16 mouse cellular contexts compared by ENCODE assay signal in genomic region chr9:103504646-103505045, GRCm38 (mm10). TPM values are rescaled to one million over a fixed set of nuclear protein-coding genes. Genes with fewer than 3 reads are reported as not detected.
A peak's percentile ranks its signal among the peaks of the same experiment; 100 is the strongest.
DNase-seq lines count a peak whose midpoint lies in the region; ATAC-seq and TF ChIP-seq lines count a peak whose summit lies in the region.
"Had no signal": no experiment of that assay in that cellular context is flagged by ENCODE, and none has a peak within 500 bp of the region (broad histone marks: within the 10 kb centered on the region; RNA-seq: fewer than 3 reads in every experiment).

No protein-coding gene starts in this region.

- no peak overlapping the region for H3K4me3 ChIP-seq in forebrain, embryonic 11.5 days (ENCODE audit: low read depth, low read length)
- H3K4me3 ChIP-seq in forebrain, embryonic 10.5 days, result no peak overlapping the region
- H3K4me3 ChIP-seq in forebrain, postnatal 0 days (ENCODE audit: low read depth, low read length), result no peak overlapping the region
- H3K4me3 ChIP-seq in midbrain, embryonic 14.5 days (replicated peaks; ENCODE audit: low read depth, low read length), result no peak overlapping the region
- H3K4me3 ChIP-seq: embryonic facial prominence, embryonic 12.5 days; liver, embryonic 12.5 days had no signal

- no peak overlapping the region for H3K4me2 ChIP-seq in forebrain, embryonic 11.5 days (ENCODE audit: low read depth, low read length, severe bottlenecking)
- no peak overlapping the region for H3K4me2 ChIP-seq in forebrain, postnatal 0 days (ENCODE audit: low read depth)
- H3K4me2 ChIP-seq in midbrain, embryonic 14.5 days (ENCODE audit: low read length), result no peak overlapping the region
- H3K4me2 ChIP-seq: embryonic facial prominence, embryonic 12.5 days; liver, embryonic 12.5 days had no signal

- ATAC-seq in forebrain, embryonic 11.5 days (replicated peaks; ENCODE audit: low FRiP score), result peak; percentile 92
- ATAC-seq in forebrain, postnatal 0 days, result peak; percentile 93
- peak; percentile 88 for ATAC-seq in midbrain, embryonic 14.5 days (ENCODE audit: low FRiP score, low TSS enrichment)
- ATAC-seq: liver, embryonic 12.5 days had no signal

- H3K27me3 ChIP-seq in forebrain, embryonic 11.5 days (ENCODE audit: control insufficient read depth, insufficient read depth, low read length), result no peaks in the 10 kb centered on the region
- H3K27me3 ChIP-seq in forebrain, embryonic 10.5 days (ENCODE audit: poor library complexity, severe bottlenecking), result peaks cover 18% of the 10 kb centered on the region
- H3K27me3 ChIP-seq in forebrain, postnatal 0 days (ENCODE audit: insufficient read depth, low read length), result no peaks in the 10 kb centered on the region
- H3K27me3 ChIP-seq in midbrain, embryonic 14.5 days (ENCODE audit: control insufficient read depth, insufficient read depth, low read length), result peaks cover under 1% of the 10 kb centered on the region; the same call in 1 of the 2 replicates
- H3K27me3 ChIP-seq: embryonic facial prominence, embryonic 12.5 days; liver, embryonic 12.5 days had no signal

- H3K36me3 ChIP-seq in forebrain, embryonic 11.5 days (ENCODE audit: control insufficient read depth, insufficient read depth, low read length), result no peaks in the 10 kb centered on the region
- 0 out of 2 replicates have a peak, but pooled peaks cover 2% of the 10 kb centered on the region for H3K36me3 ChIP-seq in forebrain, embryonic 10.5 days (replicated peaks)
- H3K36me3 ChIP-seq in forebrain, postnatal 0 days (ENCODE audit: insufficient read depth), result 0 out of 2 replicates have a peak, but pooled peaks cover under 1% of the 10 kb centered on the region
- no peaks in the 10 kb centered on the region for H3K36me3 ChIP-seq in midbrain, embryonic 14.5 days (ENCODE audit: control insufficient read depth, insufficient read depth, low read length)
- H3K36me3 ChIP-seq: embryonic facial prominence, embryonic 12.5 days; G1E; liver, embryonic 12.5 days had no signal

- H3K9ac ChIP-seq in forebrain, embryonic 11.5 days (ENCODE audit: low read length), result no peak overlapping the region
- H3K9ac ChIP-seq in forebrain, postnatal 0 days, result no peak overlapping the region
- H3K9ac ChIP-seq in midbrain, embryonic 14.5 days (replicated peaks; ENCODE audit: low read length), result no peak overlapping the region
- H3K9ac ChIP-seq: embryonic facial prominence, embryonic 12.5 days; liver, embryonic 12.5 days had no signal

- DNase-seq in forebrain, embryonic 11.5 days (ENCODE audit: low spot score), result no peak
- no peak for DNase-seq in forebrain, embryonic 10.5 days (ENCODE audit: extremely low spot score, low spot score)
- peak; percentile 66 for DNase-seq in ES-CJ7 (ENCODE audit: low read depth, low spot score)
- DNase-seq in forebrain, postnatal 0 days, result peak; percentile 82
- DNase-seq in midbrain, embryonic 14.5 days, result peak; percentile 79
- DNase-seq in natural killer cell, adult 2 months (ENCODE audit: low spot score in 2 of 2), result no peak
- no peak for DNase-seq in urinary bladder, postnatal 10 days (ENCODE audit: low spot score)
- no peak for DNase-seq in embryo, embryonic 11 days
- DNase-seq: adrenal gland, postnatal 36 days; heart, adult 18-20 months; kidney, adult 11 months; lung, postnatal 10 days; thymus, adult 2 months had no signal

- H3K9me3 ChIP-seq in forebrain, embryonic 11.5 days (ENCODE audit: control insufficient read depth, low read length), result no peaks in the 10 kb centered on the region
- peaks cover 7% of the 10 kb centered on the region; the same call in 1 of the 2 replicates for H3K9me3 ChIP-seq in forebrain, embryonic 10.5 days
- H3K9me3 ChIP-seq in forebrain, postnatal 0 days (ENCODE audit: low read length), result no peaks in the 10 kb centered on the region
- no peaks in the 10 kb centered on the region for H3K9me3 ChIP-seq in midbrain, embryonic 14.5 days (ENCODE audit: control insufficient read depth, low read length)
- H3K9me3 ChIP-seq: embryonic facial prominence, embryonic 12.5 days; liver, embryonic 12.5 days had no signal

- 0 out of 2 replicates have a peak, but pooled peaks have one; percentile 1 for TF ChIP-seq CTCF in forebrain, postnatal 0 days (IDR thresholded peaks at IDR 0.05; ENCODE audit: low read depth)

- peaks cover 22% of the 10 kb centered on the region for H3K4me1 ChIP-seq in forebrain, embryonic 11.5 days (replicated peaks; ENCODE audit: control insufficient read depth, insufficient read depth, low read length)
- peaks cover 48% of the 10 kb centered on the region for H3K4me1 ChIP-seq in forebrain, embryonic 10.5 days
- peaks cover 37% of the 10 kb centered on the region for H3K4me1 ChIP-seq in forebrain, postnatal 0 days (ENCODE audit: insufficient read depth)
- H3K4me1 ChIP-seq in midbrain, embryonic 14.5 days (ENCODE audit: control insufficient read depth, insufficient read depth, low read length), result peaks cover 45% of the 10 kb centered on the region

- peak overlapping the region; percentile 63; the same call in 1 of the 2 replicates for H3K27ac ChIP-seq in forebrain, embryonic 11.5 days (ENCODE audit: low read depth, low read length)
- no peak overlapping the region; the same call in 1 of the 2 replicates for H3K27ac ChIP-seq in forebrain, embryonic 10.5 days
- H3K27ac ChIP-seq in forebrain, postnatal 0 days (ENCODE audit: low read depth, low read length), result peak overlapping the region; percentile 76
- peak overlapping the region; percentile 73 for H3K27ac ChIP-seq in midbrain, embryonic 14.5 days (replicated peaks; ENCODE audit: low read depth, low read length)
- H3K27ac ChIP-seq: embryonic facial prominence, embryonic 12.5 days; liver, embryonic 12.5 days had no signal

- WGBS in forebrain, embryonic 11.5 days, result 38% methylated on average over 1 of the region's 1 CpGs
- WGBS in forebrain, embryonic 10.5 days, result 81% methylated on average over 1 of the region's 1 CpGs
- 4% methylated on average over 1 of the region's 1 CpGs for WGBS in forebrain, postnatal 0 days
- 20% methylated on average over 1 of the region's 1 CpGs for WGBS in midbrain, embryonic 14.5 days

RNA-seq across cellular contexts. Expression of gene Bfsp2, which starts 24.4 kb away (rescaled TPM):
- 0.65 and 1.8 TPM in 2 replicates for polyA plus RNA-seq in forebrain, embryonic 11.5 days (2014; fragmentation: Nextera tagmentation; extraction: Ambion mirVana)
- 0.59 and 0.79 TPM in 2 replicates for polyA plus RNA-seq in forebrain, embryonic 10.5 days (2016; fragmentation: Nextera tagmentation; extraction: Ambion mirVana)
- 1.5 and 2.6 TPM in 2 replicates for total RNA-seq in forebrain, postnatal 0 days (2014; rRNA removed)
- polyA plus RNA-seq in forebrain, postnatal 0 days (2015; fragmentation: Nextera tagmentation; extraction: Ambion mirVana), result 1.9 and 2.4 TPM in 2 replicates
- 2.7 and 4.0 TPM in 2 replicates for polyA plus RNA-seq in midbrain, embryonic 14.5 days (2014; fragmentation: Nextera tagmentation; extraction: Ambion mirVana)
- total RNA-seq: adrenal gland, postnatal 36 days; G1E had no signal
- polyA plus RNA-seq: G1E had no signal

Comparison
In these comparisons a context has a peak if more than half of its experiments do, and no peak if none do; other contexts are left out.
1. DNase-seq: peak in ES-CJ7 (single experiment), forebrain, postnatal 0 days (single experiment) and midbrain, embryonic 14.5 days (single experiment); none in forebrain, embryonic 11.5 days (single experiment), forebrain, embryonic 10.5 days (single experiment), natural killer cell, adult 2 months (0 of 2), urinary bladder, postnatal 10 days (single experiment) and embryo, embryonic 11 days (single experiment).
2. Peak in every context shown above with its lines, with median percentiles within 50 percentile points of each other: ATAC-seq.